Mouse (Mus musculus) liver, postnatal 0 days (tissue): Measurements from ENCODE around the gene Ms4a13. TPM values are rescaled to one million over a fixed set of nuclear protein-coding genes. Genes with fewer than 3 reads are reported as not detected.
A peak's percentile ranks its signal among the peaks of the same experiment; 100 is the strongest.
"Not testable (repeated sequence)": the region's sequence is repeated elsewhere in the genome, so short reads cannot be mapped to it uniquely, and the experiment has no call there.

Experiments used
- ATAC-seq: fragments of 200-750 bp; cut with Nextera tagmentation; 2 replicates; pipeline ENCODE4 v1.8.0; 2017; ENCODE audit warnings: mild to moderate bottlenecking, moderate library complexity
- DNase-seq: peaks from one replicate; pipeline ENCODE4 v3.0.0-alpha.2; 2016
- H3K27ac ChIP-seq: fragments of 300-500 bp; sonication (generic); 2 replicates; pipeline ENCODE4 v1.5.1; 2014; ENCODE audit warnings: antibody characterized with exemption, moderate library complexity, mild to moderate bottlenecking, low read depth
- H3K27me3 ChIP-seq: fragments of 300-500 bp; sonication (generic); 2 replicates; pipeline ENCODE4 v1.6.1; 2014; ENCODE audit warnings: low read length, control low read depth, mixed read lengths; ENCODE audit not compliant: insufficient read depth
- H3K36me3 ChIP-seq: fragments of 300-500 bp; sonication (generic); replicated peaks from 2 replicates; pipeline ENCODE4 v1.6.1; 2014; ENCODE audit warnings: mild to moderate bottlenecking, control low read depth, low read length, moderate library complexity, mixed read lengths; ENCODE audit not compliant: insufficient read depth
- H3K4me1 ChIP-seq: fragments of 300-500 bp; sonication (generic); 2 replicates; pipeline ENCODE4 v1.6.1; 2014; ENCODE audit warnings: antibody characterized with exemption, mild to moderate bottlenecking, control low read depth; ENCODE audit not compliant: insufficient read depth
- H3K4me2 ChIP-seq: fragments of 300-500 bp; sonication (generic); 2 replicates; pipeline ENCODE4 v1.6.1; 2014; ENCODE audit warnings: low read depth, mild to moderate bottlenecking, low read length, moderate library complexity, mixed read lengths
- H3K4me3 ChIP-seq: fragments of 300-500 bp; sonication (generic); 2 replicates; pipeline ENCODE4 v1.5.1; 2014; ENCODE audit warnings: low read depth, low read length
- H3K9ac ChIP-seq: fragments of 300-500 bp; sonication (generic); replicated peaks from 2 replicates; pipeline ENCODE4 v1.6.1; 2014; ENCODE audit warnings: mild to moderate bottlenecking, moderate library complexity
- H3K9me3 ChIP-seq: fragments of 300-500 bp; sonication (generic); 2 replicates; pipeline ENCODE4 v1.6.1; 2016; ENCODE audit warnings: mild to moderate bottlenecking, control low read depth, low read length, mixed read lengths
- CTCF ChIP-seq: sonication (generic); IDR thresholded peaks from 2 replicates; pipeline ENCODE4 v1.5.1; 2016; ENCODE audit warnings: antibody characterized with exemption, low read depth
- EP300 ChIP-seq: IDR thresholded peaks from 2 replicates; pipeline ENCODE4 v1.6.1; 2016; ENCODE audit warnings: antibody characterized with exemption, low read depth, mild to moderate bottlenecking
- WGBS: fragments of 180-500 bp; shearing (Covaris S2); extraction: QIAGEN DNeasy Blood & Tissue Kit; methylation state at CpG from one replicate; pipeline ENCODE4 v1.1.7; 2014; ENCODE audit not compliant: insufficient replicate concordance; 5-methylcytosine and 5-hydroxymethylcytosine counted together
- polyA plus RNA-seq: library from polyadenylated mRNA; unstranded; fragments of >200 nt; fragmentation: Nextera tagmentation; extraction: Ambion mirVana; gene quantifications from 2 replicates; pipeline ENCODE4 v1.2.1, GENCODE M21; 2015

Ms4a13 gene
- polyA plus RNA-seq, 1 experiment from 2014 or later, result not detected

DNA sequence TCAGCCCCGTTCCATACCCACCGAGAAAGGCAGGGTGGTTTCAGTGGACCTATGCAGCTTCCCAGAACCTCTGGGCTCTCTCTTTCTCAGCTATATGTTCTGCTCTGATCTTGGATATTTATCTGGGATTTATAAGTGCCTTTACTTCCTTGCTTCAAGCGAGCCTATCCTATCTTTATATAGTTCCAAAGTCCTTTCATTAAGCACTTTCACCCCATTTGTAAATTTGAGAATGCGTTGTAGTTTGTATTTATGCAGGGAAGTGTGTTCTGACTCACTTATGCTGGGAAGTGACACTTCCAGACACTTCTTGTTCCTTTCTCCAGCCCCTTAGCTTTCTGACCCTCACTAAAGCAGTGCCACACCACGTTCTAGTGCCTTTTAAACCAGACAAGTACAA lies 35.8 kb upstream of the Ms4a13 start, which contains the start of gene Ms4a12:
TSS of gene Ms4a12 (minus strand) at position 101 of the 400 bp plus-strand sequence.
- DNase-seq (no peak), ATAC-seq (no peak)
- no peaks in the 10 kb centered on the region for H3K9me3 ChIP-seq
- no peaks in the 10 kb centered on the region for H3K36me3 ChIP-seq
- WGBS, result 58% methylated on average over 5 of the region's 5 CpGs
- H3K9ac ChIP-seq, result no peak within 1 kb of the TSS
- H3K4me1 ChIP-seq, result peaks cover 14% of the 10 kb centered on the region
- no peak within 1 kb of the TSS for H3K4me3 ChIP-seq
- H3K27me3 ChIP-seq, result no peaks in the 10 kb centered on the region
- H3K27ac ChIP-seq, result no peak within 1 kb of the TSS
- TF ChIP-seq CTCF (no peak), EP300 (no peak)
- no peak within 1 kb of the TSS for H3K4me2 ChIP-seq

DNA sequence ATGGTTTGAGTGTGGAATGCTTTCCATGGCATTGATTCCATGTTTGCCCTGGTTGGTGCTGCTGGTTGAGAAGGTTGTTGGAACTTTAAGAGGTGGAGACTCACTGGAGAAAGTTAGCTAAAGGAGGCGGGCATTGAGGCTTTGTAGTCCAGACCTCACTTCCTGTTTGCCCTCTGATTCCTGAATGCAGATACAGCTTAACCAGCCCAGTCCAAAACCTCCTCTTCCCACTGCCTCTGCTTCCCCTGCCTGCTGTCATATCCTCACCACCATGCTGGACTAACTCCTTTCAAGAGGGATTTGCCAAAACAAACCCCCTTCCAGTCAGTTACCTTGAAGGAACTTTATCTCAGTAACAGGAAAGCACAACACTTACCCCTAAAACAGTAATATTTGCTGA lies 4.0 kb downstream of the Ms4a13 start:
- Histone ChIP-seq H3K9me3 (no peaks in the 10 kb centered on the region), H3K36me3 (no peaks in the 10 kb centered on the region), H3K4me3 (no peak overlapping the region), H3K27ac (no peak overlapping the region), H3K4me1 (no peaks in the 10 kb centered on the region), H3K4me2 (no peak overlapping the region), H3K9ac (no peak overlapping the region), H3K27me3 (no peaks in the 10 kb centered on the region)
- 50% methylated on average over 1 of the region's 1 CpGs for WGBS
- no peak for TF ChIP-seq CTCF
- TF ChIP-seq EP300, result no peak
- DNase-seq (no peak), ATAC-seq (no peak)

DNA sequence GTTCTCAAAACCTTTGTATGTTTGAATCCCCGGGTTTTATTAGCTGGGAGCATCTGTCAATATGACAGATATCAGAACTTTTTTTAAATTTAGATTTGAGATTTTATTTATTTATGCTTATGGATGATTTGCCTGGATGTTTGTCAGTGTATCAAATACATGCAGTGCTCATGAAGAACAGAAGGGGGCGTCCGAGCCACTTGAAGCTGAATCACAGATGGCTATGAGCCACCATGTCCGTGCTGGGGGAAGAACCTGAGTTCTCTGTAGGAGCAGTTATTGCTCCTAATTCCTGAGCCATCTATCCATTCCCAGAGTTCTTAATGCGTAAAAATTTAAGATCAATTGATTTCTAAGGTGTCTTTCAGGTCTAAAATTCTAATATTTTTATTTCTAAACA lies 12.4 kb downstream of the Ms4a13 start:
- DNase-seq (peak; percentile 33), ATAC-seq (no peak)
- Histone ChIP-seq H3K4me1 (no peaks in the 10 kb centered on the region), H3K27me3 (no peaks in the 10 kb centered on the region), H3K4me2 (no peak overlapping the region), H3K4me3 (no peak overlapping the region), H3K9me3 (no peaks in the 10 kb centered on the region), H3K27ac (no peak overlapping the region), H3K9ac (no peak overlapping the region), H3K36me3 (no peaks in the 10 kb centered on the region)
- 14% methylated on average over 5 of the region's 5 CpGs for WGBS
- TF ChIP-seq CTCF (peak; percentile 59), EP300 (no peak)

DNA sequence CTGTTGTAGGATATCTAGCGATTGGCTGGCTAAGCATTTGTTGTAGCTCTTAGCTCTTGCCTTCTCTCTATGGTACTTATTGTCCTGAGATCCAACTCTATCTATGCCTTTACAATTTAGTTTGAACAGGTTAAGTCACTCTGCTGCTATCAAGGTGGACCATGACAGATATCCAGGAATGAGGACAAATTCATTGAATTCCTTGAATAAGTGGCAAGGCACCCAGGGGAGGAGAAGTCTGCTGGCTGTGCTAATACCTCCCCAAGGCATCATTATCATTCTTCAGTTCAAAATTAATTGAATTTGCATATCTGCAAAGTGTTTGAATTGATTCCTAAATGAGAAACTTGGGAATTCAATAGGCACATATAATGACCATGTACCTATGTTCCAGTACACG lies 19.1 kb downstream of the Ms4a13 start:
- no peaks in the 10 kb centered on the region for H3K9me3 ChIP-seq
- DNase-seq (no peak), ATAC-seq (no peak)
- no peak overlapping the region for H3K4me3 ChIP-seq
- H3K27me3 ChIP-seq, result no peaks in the 10 kb centered on the region
- no peak overlapping the region for H3K27ac ChIP-seq
- H3K36me3 ChIP-seq, result no peaks in the 10 kb centered on the region
- H3K9ac ChIP-seq, result no peak overlapping the region
- H3K4me2 ChIP-seq, result no peak overlapping the region
- no peaks in the 10 kb centered on the region for H3K4me1 ChIP-seq
- TF ChIP-seq CTCF, result no peak
- TF ChIP-seq EP300, result no peak
- WGBS, result 63% methylated on average over 2 of the region's 2 CpGs

DNA sequence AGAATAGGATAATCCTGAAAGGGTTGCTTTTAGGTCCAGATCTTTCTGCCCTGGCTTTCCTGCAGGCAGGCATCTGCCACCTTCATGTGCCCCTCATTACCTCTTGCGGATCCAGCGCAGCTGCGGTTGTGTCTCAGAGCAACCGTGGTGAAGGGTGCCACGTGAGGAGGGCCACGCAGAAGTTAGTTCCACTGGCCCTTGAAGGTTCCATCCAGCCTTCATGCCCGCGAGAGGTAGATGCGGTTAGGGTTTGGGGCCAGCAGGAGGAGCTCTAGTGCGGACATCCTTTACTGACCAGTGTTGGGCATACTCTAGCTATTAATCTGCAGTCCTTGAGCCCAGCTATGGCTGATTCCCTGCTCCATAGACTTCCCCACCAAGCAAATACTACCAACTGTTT lies 31.4 kb downstream of the Ms4a13 start, which contains the start of gene 1700025F22Rik:
TSS of gene 1700025F22Rik (minus strand) at position 149 of the 400 bp plus-strand sequence.
- WGBS, result 25% methylated on average over 10 of the region's 10 CpGs

DNA sequence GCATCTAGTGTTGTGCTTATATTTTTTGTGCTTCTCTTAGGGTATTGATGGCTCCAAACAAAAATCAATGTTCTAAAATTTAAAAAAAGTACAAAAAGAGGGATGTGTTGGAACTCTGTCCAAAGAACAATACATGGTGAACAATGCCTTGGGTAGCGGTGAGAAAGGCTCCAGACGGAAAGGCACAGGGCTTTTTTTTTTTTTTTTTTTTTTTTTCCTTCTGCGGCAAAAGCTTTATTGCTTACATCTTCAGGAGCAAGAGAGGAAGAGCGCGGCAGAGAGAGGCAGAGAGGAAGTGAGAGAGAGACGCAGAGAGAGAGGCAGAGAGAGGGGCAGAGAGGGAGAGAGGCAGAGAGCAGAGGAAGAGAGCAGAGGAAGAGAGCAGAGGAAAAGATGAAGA lies 38.6 kb downstream of the Ms4a13 start:
- not testable (repeated sequence) for ATAC-seq, H3K36me3 ChIP-seq, H3K27me3 ChIP-seq, H3K9me3 ChIP-seq, H3K27ac ChIP-seq, H3K4me3 ChIP-seq, DNase-seq, H3K4me2 ChIP-seq, H3K9ac ChIP-seq, H3K4me1 ChIP-seq
- 65% methylated on average over 6 of the region's 6 CpGs for WGBS

More for the DNA sequence above, 31.4 kb downstream of the Ms4a13 start, which contains the start of gene 1700025F22Rik:
- TF ChIP-seq CTCF (peak; percentile 61), EP300 (no peak)
- no peaks in the 10 kb centered on the region for H3K4me1 ChIP-seq
- no peak within 1 kb of the TSS for H3K4me3 ChIP-seq
- no peaks in the 10 kb centered on the region for H3K9me3 ChIP-seq
- no peak within 1 kb of the TSS for H3K9ac ChIP-seq
- no peak within 1 kb of the TSS for H3K4me2 ChIP-seq
- H3K27ac ChIP-seq, result no peak within 1 kb of the TSS
- DNase-seq (peak; percentile 39), ATAC-seq (no peak)
- no peaks in the 10 kb centered on the region for H3K36me3 ChIP-seq
- H3K27me3 ChIP-seq, result no peaks in the 10 kb centered on the region

DNA sequence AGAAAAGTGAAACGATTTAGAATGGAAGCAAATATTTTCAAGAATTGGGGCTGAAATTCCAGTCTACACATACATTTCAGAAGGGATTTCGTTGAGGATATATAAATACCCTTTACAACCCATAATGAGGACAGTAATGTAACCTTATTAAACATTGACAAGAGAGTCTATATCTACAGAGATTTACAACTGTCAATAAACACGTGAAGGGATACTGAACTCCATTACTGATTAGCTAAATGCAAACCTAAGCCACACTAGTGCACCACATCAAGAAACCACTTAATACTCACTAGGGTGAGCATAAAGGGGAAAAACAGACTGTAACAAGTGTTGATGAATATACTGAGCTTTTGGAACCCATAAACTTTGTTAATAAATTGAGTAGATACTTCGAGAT lies 61.2 kb downstream of the Ms4a13 start:
- no peaks in the 10 kb centered on the region for H3K9me3 ChIP-seq
- TF ChIP-seq CTCF (no peak), EP300 (no peak)
- no peak overlapping the region for H3K4me2 ChIP-seq
- H3K4me3 ChIP-seq, result no peak overlapping the region
- no peaks in the 10 kb centered on the region for H3K36me3 ChIP-seq
- no peaks in the 10 kb centered on the region for H3K4me1 ChIP-seq
- no peak for DNase-seq
- H3K27ac ChIP-seq, result no peak overlapping the region
- no peaks in the 10 kb centered on the region for H3K27me3 ChIP-seq
- H3K9ac ChIP-seq, result no peak overlapping the region
- 60% methylated on average over 4 of the region's 4 CpGs for WGBS
- ATAC-seq, result no peak
